Mouse (Mus musculus): Measurements from ENCODE around the gene Itga1.
A peak's percentile ranks its signal among the peaks of the same experiment; 100 is the strongest.

Gene Itga1

GRCm38 (mm10) chr13:114930996-114931649 lies 170.6 kb downstream of the Itga1 start:
- H3K27me3 ChIP-seq (ENCODE audit: insufficient read depth, low read length): peaks cover 53% of the 10 kb centered on the region
- peaks cover 16% of the 10 kb centered on the region for H3K4me1 ChIP-seq (replicated peaks; ENCODE audit: low read depth, low read length)
- peak overlapping the region; percentile 76 for H3K4me3 ChIP-seq (replicated peaks; ENCODE audit: low read length)
- no peak for TF ChIP-seq POU5F1 (IDR thresholded peaks at IDR 0.05; ENCODE audit: borderline replicate concordance, low read length)
- no peak for TF ChIP-seq NANOG (IDR thresholded peaks at IDR 0.05; ENCODE audit: borderline replicate concordance, low read length)
- TF ChIP-seq CTCF (conservative IDR thresholded peaks at IDR 0.05; ENCODE audit: low read length): no peak
- 0 out of 2 replicates have a peak, but pooled peaks cover 2% of the 10 kb centered on the region for H3K9me3 ChIP-seq (ENCODE audit: low read length)
- H3K36me3 ChIP-seq (ENCODE audit: insufficient read depth, low read length): no peaks in the 10 kb centered on the region

- Histone ChIP-seq H3K27me3 (ENCODE audit: insufficient read depth, low read length) (peaks cover 16% of the 10 kb centered on the region), H3K36me3 (ENCODE audit: insufficient read depth, low read length) (no peaks in the 10 kb centered on the region)
- TF ChIP-seq POU5F1 (IDR thresholded peaks at IDR 0.05; ENCODE audit: borderline replicate concordance, low read length): no peak
- no peak for TF ChIP-seq NANOG (IDR thresholded peaks at IDR 0.05; ENCODE audit: borderline replicate concordance, low read length)
- TF ChIP-seq CTCF (conservative IDR thresholded peaks at IDR 0.05; ENCODE audit: low read length): no peak
Observed at GRCm38 (mm10) chr13:114924785-114925184, 177.0 kb downstream of the Itga1 start.

GRCm38 (mm10) chr13:114923331-114923730 lies 178.4 kb downstream of the Itga1 start:
- TF ChIP-seq NANOG (IDR thresholded peaks at IDR 0.05; ENCODE audit: borderline replicate concordance, low read length) (no peak), POU5F1 (IDR thresholded peaks at IDR 0.05; ENCODE audit: borderline replicate concordance, low read length) (no peak), CTCF (conservative IDR thresholded peaks at IDR 0.05; ENCODE audit: low read length) (no peak)
- Histone ChIP-seq H3K36me3 (ENCODE audit: insufficient read depth, low read length) (no peaks in the 10 kb centered on the region), H3K27me3 (ENCODE audit: insufficient read depth, low read length) (peaks cover 11% of the 10 kb centered on the region; the same call in 1 of the 2 replicates), H3K4me3 (replicated peaks; ENCODE audit: low read length) (no peak overlapping the region), H3K4me1 (replicated peaks; ENCODE audit: low read depth, low read length) (no peaks in the 10 kb centered on the region), H3K9me3 (ENCODE audit: low read length) (no peaks in the 10 kb centered on the region)

More at GRCm38 (mm10) chr13:114924785-114925184, 177.0 kb downstream of the Itga1 start:
- no peaks in the 10 kb centered on the region for H3K4me1 ChIP-seq (replicated peaks; ENCODE audit: low read depth, low read length)
- no peaks in the 10 kb centered on the region for H3K9me3 ChIP-seq (ENCODE audit: low read length)
- no peak overlapping the region for H3K4me3 ChIP-seq (replicated peaks; ENCODE audit: low read length)

- no peaks in the 10 kb centered on the region for H3K4me1 ChIP-seq (replicated peaks; ENCODE audit: low read depth, low read length)
- H3K4me3 ChIP-seq (replicated peaks; ENCODE audit: low read length): no peak overlapping the region
- no peaks in the 10 kb centered on the region for H3K36me3 ChIP-seq (ENCODE audit: insufficient read depth, low read length)
- H3K9me3 ChIP-seq (ENCODE audit: low read length): 0 out of 2 replicates have a peak, but pooled peaks cover 8% of the 10 kb centered on the region
- TF ChIP-seq NANOG (IDR thresholded peaks at IDR 0.05; ENCODE audit: borderline replicate concordance, low read length) (no peak), POU5F1 (IDR thresholded peaks at IDR 0.05; ENCODE audit: borderline replicate concordance, low read length) (no peak), CTCF (conservative IDR thresholded peaks at IDR 0.05; ENCODE audit: low read length) (no peak)
- no peaks in the 10 kb centered on the region for H3K27me3 ChIP-seq (ENCODE audit: insufficient read depth, low read length)
Observed at GRCm38 (mm10) chr13:114915767-114916166, 186.0 kb downstream of the Itga1 start.

- no peak for TF ChIP-seq NANOG (IDR thresholded peaks at IDR 0.05; ENCODE audit: borderline replicate concordance, low read length)
- no peak for TF ChIP-seq CTCF (conservative IDR thresholded peaks at IDR 0.05; ENCODE audit: low read length)
- no peak for TF ChIP-seq POU5F1 (IDR thresholded peaks at IDR 0.05; ENCODE audit: borderline replicate concordance, low read length)
- H3K4me3 ChIP-seq (replicated peaks; ENCODE audit: low read length): no peak overlapping the region
- no peaks in the 10 kb centered on the region for H3K27me3 ChIP-seq (ENCODE audit: insufficient read depth, low read length)
- H3K4me1 ChIP-seq (replicated peaks; ENCODE audit: low read depth, low read length): no peaks in the 10 kb centered on the region
- H3K9me3 ChIP-seq (ENCODE audit: low read length): 0 out of 2 replicates have a peak, but pooled peaks cover 8% of the 10 kb centered on the region
- H3K36me3 ChIP-seq (ENCODE audit: insufficient read depth, low read length): no peaks in the 10 kb centered on the region
Observed at GRCm38 (mm10) chr13:114914963-114915362, 186.8 kb downstream of the Itga1 start.

GRCm38 (mm10) chr13:114914559-114914958 lies 187.2 kb downstream of the Itga1 start:
- Histone ChIP-seq H3K4me3 (replicated peaks; ENCODE audit: low read length) (no peak overlapping the region), H3K27me3 (ENCODE audit: insufficient read depth, low read length) (no peaks in the 10 kb centered on the region), H3K4me1 (replicated peaks; ENCODE audit: low read depth, low read length) (no peaks in the 10 kb centered on the region), H3K36me3 (ENCODE audit: insufficient read depth, low read length) (no peaks in the 10 kb centered on the region), H3K9me3 (ENCODE audit: low read length) (0 out of 2 replicates have a peak, but pooled peaks cover 8% of the 10 kb centered on the region)
- no peak for TF ChIP-seq POU5F1 (IDR thresholded peaks at IDR 0.05; ENCODE audit: borderline replicate concordance, low read length)
- no peak for TF ChIP-seq CTCF (conservative IDR thresholded peaks at IDR 0.05; ENCODE audit: low read length)
- TF ChIP-seq NANOG (IDR thresholded peaks at IDR 0.05; ENCODE audit: borderline replicate concordance, low read length): no peak

GRCm38 (mm10) chr13:114910629-114911028 lies 191.1 kb downstream of the Itga1 start:
- no peak for TF ChIP-seq POU5F1 (IDR thresholded peaks at IDR 0.05; ENCODE audit: borderline replicate concordance, low read length)
- TF ChIP-seq CTCF (conservative IDR thresholded peaks at IDR 0.05; ENCODE audit: low read length): no peak
- no peak for TF ChIP-seq NANOG (IDR thresholded peaks at IDR 0.05; ENCODE audit: borderline replicate concordance, low read length)
- Histone ChIP-seq H3K4me3 (replicated peaks; ENCODE audit: low read length) (no peak overlapping the region), H3K27me3 (ENCODE audit: insufficient read depth, low read length) (no peaks in the 10 kb centered on the region), H3K4me1 (replicated peaks; ENCODE audit: low read depth, low read length) (no peaks in the 10 kb centered on the region), H3K9me3 (ENCODE audit: low read length) (0 out of 2 replicates have a peak, but pooled peaks cover 8% of the 10 kb centered on the region), H3K36me3 (ENCODE audit: insufficient read depth, low read length) (no peaks in the 10 kb centered on the region)

- H3K4me1 ChIP-seq (replicated peaks; ENCODE audit: low read depth, low read length): no peaks in the 10 kb centered on the region
- no peaks in the 10 kb centered on the region for H3K36me3 ChIP-seq (ENCODE audit: insufficient read depth, low read length)
- no peaks in the 10 kb centered on the region for H3K27me3 ChIP-seq (ENCODE audit: insufficient read depth, low read length)
- no peak; the same call in 1 of the 2 replicates for TF ChIP-seq CTCF (conservative IDR thresholded peaks at IDR 0.05; ENCODE audit: low read length)
- no peak overlapping the region for H3K4me3 ChIP-seq (replicated peaks; ENCODE audit: low read length)
- 0 out of 2 replicates have a peak, but pooled peaks cover under 1% of the 10 kb centered on the region for H3K9me3 ChIP-seq (ENCODE audit: low read length)
Observed at GRCm38 (mm10) chr13:114909514-114909913, 192.2 kb downstream of the Itga1 start.
